Mouse (Mus musculus) cerebellum, adult 9-10 months (tissue): ENCODE measurements around the gene Alkal2.

ENCODE experiments used
- DNase-seq: peaks from one replicate; pipeline ENCODE4 v3.0.0; 2022

Alkal2 gene

GRCm38 (mm10) chr12:30883986-30884621, at the start of gene Alkal2:
TSS of gene Alkal2 (plus strand) at chr12:30884322.
- no peak for DNase-seq

GRCm38 (mm10) chr12:30848521-30848920, 35.6 kb upstream of the Alkal2 start:
- no peak for DNase-seq

- DNase-seq, result peak; percentile 43
These were observed 33.2 kb upstream of the Alkal2 start for GRCm38 (mm10) chr12:30850902-30851301.

GRCm38 (mm10) chr12:30851871-30852270, 32.3 kb upstream of the Alkal2 start:
- peak; percentile 13 for DNase-seq

- no peak for DNase-seq
These were observed 28.5 kb upstream of the Alkal2 start for GRCm38 (mm10) chr12:30855442-30856159.

GRCm38 (mm10) chr12:30856172-30856571, 27.9 kb upstream of the Alkal2 start:
- DNase-seq, result no peak

- DNase-seq, result no peak
These were observed 19.8 kb upstream of the Alkal2 start for GRCm38 (mm10) chr12:30864347-30864746.

GRCm38 (mm10) chr12:30865781-30866180, 18.3 kb upstream of the Alkal2 start:
- no peak for DNase-seq

GRCm38 (mm10) chr12:30879447-30879846, 4.7 kb upstream of the Alkal2 start:
- DNase-seq, result no peak

- no peak for DNase-seq
These were observed 533 bp upstream of the Alkal2 start for GRCm38 (mm10) chr12:30883592-30883985.

GRCm38 (mm10) chr12:30884622-30885230, 604 bp downstream of the Alkal2 start:
- no peak for DNase-seq

GRCm38 (mm10) chr12:30885891-30886290, 1.8 kb downstream of the Alkal2 start:
- DNase-seq, result no peak

- no peak for DNase-seq
These were observed 3.9 kb downstream of the Alkal2 start for GRCm38 (mm10) chr12:30888003-30888402.

GRCm38 (mm10) chr12:30890067-30890466, 5.9 kb downstream of the Alkal2 start:
- peak; percentile 55 for DNase-seq

GRCm38 (mm10) chr12:30891438-30891837, 7.3 kb downstream of the Alkal2 start:
- no peak for DNase-seq

GRCm38 (mm10) chr12:30897039-30897438, 12.9 kb downstream of the Alkal2 start:
- no peak for DNase-seq

GRCm38 (mm10) chr12:30908658-30909057, 24.5 kb downstream of the Alkal2 start:
- DNase-seq, result no peak

- no peak for DNase-seq
These were observed 25.8 kb downstream of the Alkal2 start for GRCm38 (mm10) chr12:30909881-30910280.

GRCm38 (mm10) chr12:30910860-30911259, 26.7 kb downstream of the Alkal2 start:
- no peak for DNase-seq

- DNase-seq, result peak; percentile 96
These were observed 27.3 kb downstream of the Alkal2 start, which contains the start of the genes Acp1 and Sh3yl1 for GRCm38 (mm10) chr12:30911261-30912047. TSS of gene Acp1 (minus strand) at chr12:30911589. TSS of gene Sh3yl1 (plus strand) at chr12:30911668.

- DNase-seq, result no peak
These were observed 27.9 kb downstream of the Alkal2 start for GRCm38 (mm10) chr12:30912048-30912381.

- DNase-seq, result peak; percentile 14
These were observed 28.7 kb downstream of the Alkal2 start for GRCm38 (mm10) chr12:30912840-30913239.

GRCm38 (mm10) chr12:30922401-30922800, 38.3 kb downstream of the Alkal2 start:
- no peak for DNase-seq
